Mouse (Mus musculus) lung, embryonic 14.5 days (tissue): ENCODE results near the gene Fgfr1op2. TPM values are rescaled to one million over a fixed set of nuclear protein-coding genes. Genes with fewer than 3 reads are reported as not detected.

ENCODE experiments used
- ATAC-seq: fragments of 200-750 bp; cut with Nextera tagmentation; 2 replicates; pipeline ENCODE4 v1.8.0; 2017; ENCODE audit warnings: mild to moderate bottlenecking, moderate TSS enrichment, moderate library complexity; ENCODE audit not compliant: insufficient read depth
- DNase-seq: peaks from one replicate; pipeline ENCODE4 v3.0.0-alpha.2; 2015
- H3K27ac ChIP-seq: fragments of 300-500 bp; sonication (generic); 2 replicates; pipeline ENCODE4 v1.5.1; 2014; ENCODE audit warnings: low read depth, mild to moderate bottlenecking, moderate library complexity
- H3K27me3 ChIP-seq: fragments of 300-500 bp; sonication (generic); 2 replicates; pipeline ENCODE4 v1.6.1; 2014; ENCODE audit warnings: low read length, control low read depth; ENCODE audit not compliant: insufficient read depth
- H3K36me3 ChIP-seq: fragments of 300-500 bp; sonication (generic); 2 replicates; pipeline ENCODE4 v1.6.1; 2014; ENCODE audit warnings: control low read depth; ENCODE audit not compliant: insufficient read depth
- H3K4me1 ChIP-seq: fragments of 300-500 bp; sonication (generic); 2 replicates; pipeline ENCODE4 v1.6.1; 2014; ENCODE audit warnings: antibody characterized with exemption, control low read depth; ENCODE audit not compliant: insufficient read depth
- H3K4me2 ChIP-seq: fragments of 300-500 bp; sonication (generic); 2 replicates; pipeline ENCODE4 v1.6.1; 2014; ENCODE audit warnings: mild to moderate bottlenecking
- H3K4me3 ChIP-seq: fragments of 300-500 bp; sonication (generic); 2 replicates; pipeline ENCODE4 v1.5.1; 2014; ENCODE audit warnings: low read depth, low read length
- H3K9ac ChIP-seq: fragments of 300-500 bp; sonication (generic); 2 replicates; pipeline ENCODE4 v1.6.1; 2014
- H3K9me3 ChIP-seq: fragments of 300-500 bp; sonication (generic); 2 replicates; pipeline ENCODE4 v1.6.1; 2016; ENCODE audit warnings: low read depth, low read length, control low read depth
- CTCF ChIP-seq: IDR thresholded peaks from 2 replicates; pipeline ENCODE4 v1.5.1; 2016; ENCODE audit warnings: antibody characterized with exemption, low read depth
- WGBS: fragments of 180-500 bp; shearing (Covaris S2); extraction: QIAGEN DNeasy Blood & Tissue Kit; methylation state at CpG from one replicate; pipeline ENCODE4 v1.1.7; 2014; 5-methylcytosine and 5-hydroxymethylcytosine counted together
- polyA plus RNA-seq: library from polyadenylated mRNA; unstranded; fragments of >200 nt; fragmentation: Nextera tagmentation; extraction: Ambion mirVana; gene quantifications from 2 replicates; pipeline ENCODE4 v1.2.1, GENCODE M21; 2014

The Fgfr1op2 gene
- polyA plus RNA-seq, 1 experiment from 2014 or later = 108 TPM

- peaks cover 5% of the 10 kb centered on the region; the same call in 1 of the 2 replicates for H3K4me1 ChIP-seq
- H3K36me3 ChIP-seq = peaks cover 21% of the 10 kb centered on the region
- H3K4me3 ChIP-seq = no peak overlapping the region
- no peak overlapping the region for H3K4me2 ChIP-seq
- no peak for TF ChIP-seq CTCF
- no peak overlapping the region for H3K9ac ChIP-seq
- DNase-seq (no peak), ATAC-seq (no peak)
- H3K27ac ChIP-seq = no peak overlapping the region
- no peaks in the 10 kb centered on the region for H3K27me3 ChIP-seq
- H3K9me3 ChIP-seq = no peaks in the 10 kb centered on the region
Observed at GRCm38 (mm10) chr6:146572073-146572472, 4.9 kb upstream of the Fgfr1op2 start.

GRCm38 (mm10) chr6:146577310-146578109, 507 bp downstream of the Fgfr1op2 start, which contains the start of gene Ints13:
TSS of gene Ints13 (minus strand) at chr6:146577835.
- peak within 1 kb of the TSS; percentile 97 for H3K27ac ChIP-seq
- H3K36me3 ChIP-seq = peaks cover 7% of the 10 kb centered on the region
- no peaks in the 10 kb centered on the region for H3K9me3 ChIP-seq
- under 1% methylated on average over 77 of the region's 77 CpGs for WGBS
- no peak for TF ChIP-seq CTCF
- H3K4me1 ChIP-seq = peaks cover 8% of the 10 kb centered on the region; the same call in 1 of the 2 replicates
- DNase-seq = peak; percentile 99
- peak within 1 kb of the TSS; percentile 86 for H3K4me2 ChIP-seq
- H3K27me3 ChIP-seq = no peaks in the 10 kb centered on the region
- peak within 1 kb of the TSS; percentile 95 for H3K9ac ChIP-seq
- H3K4me3 ChIP-seq = peak within 1 kb of the TSS; percentile 94
- peak; percentile 96 for ATAC-seq

GRCm38 (mm10) chr6:146578111-146578531, 1.1 kb downstream of the Fgfr1op2 start:
- peaks cover 6% of the 10 kb centered on the region for H3K36me3 ChIP-seq
- peak overlapping the region; percentile 95 for H3K9ac ChIP-seq
- no peak for TF ChIP-seq CTCF
- ATAC-seq = peak; percentile 53
- H3K27me3 ChIP-seq = no peaks in the 10 kb centered on the region
- DNase-seq = peak; percentile 74
- H3K4me3 ChIP-seq = peak overlapping the region; percentile 94
- 0% methylated on average over 22 of the region's 22 CpGs for WGBS
- peaks cover 8% of the 10 kb centered on the region; the same call in 1 of the 2 replicates for H3K4me1 ChIP-seq
- H3K4me2 ChIP-seq = peak overlapping the region; percentile 86
- H3K27ac ChIP-seq = peak overlapping the region; percentile 97
- H3K9me3 ChIP-seq = no peaks in the 10 kb centered on the region

- H3K4me2 ChIP-seq = peak overlapping the region; percentile 86
- DNase-seq (peak; percentile 36), ATAC-seq (no peak)
- no peaks in the 10 kb centered on the region for H3K9me3 ChIP-seq
- no peak for TF ChIP-seq CTCF
- peak overlapping the region; percentile 97 for H3K27ac ChIP-seq
- H3K4me3 ChIP-seq = peak overlapping the region; percentile 94
- 6% methylated on average over 7 of the region's 7 CpGs for WGBS
- peaks cover 6% of the 10 kb centered on the region for H3K36me3 ChIP-seq
- H3K9ac ChIP-seq = peak overlapping the region; percentile 95
- H3K4me1 ChIP-seq = peaks cover 8% of the 10 kb centered on the region; the same call in 1 of the 2 replicates
- H3K27me3 ChIP-seq = no peaks in the 10 kb centered on the region
Observed at GRCm38 (mm10) chr6:146578586-146578985, 1.6 kb downstream of the Fgfr1op2 start.

- Histone ChIP-seq H3K9me3 (no peaks in the 10 kb centered on the region), H3K27ac (0 out of 2 replicates have a peak overlapping the region, but pooled peaks have one; percentile 27), H3K4me1 (peaks cover 8% of the 10 kb centered on the region; the same call in 1 of the 2 replicates), H3K4me2 (0 out of 2 replicates have a peak overlapping the region, but pooled peaks have one; percentile 23), H3K27me3 (no peaks in the 10 kb centered on the region), H3K9ac (no peak overlapping the region), H3K4me3 (no peak overlapping the region), H3K36me3 (peaks cover 3% of the 10 kb centered on the region; the same call in 1 of the 2 replicates)
- no peak for ATAC-seq
- peak; percentile 16 for DNase-seq
- 15% methylated on average over 2 of the region's 2 CpGs for WGBS
- no peak for TF ChIP-seq CTCF
Observed at GRCm38 (mm10) chr6:146580381-146580926, 3.5 kb downstream of the Fgfr1op2 start.

GRCm38 (mm10) chr6:146583366-146584046, 6.5 kb downstream of the Fgfr1op2 start:
- Histone ChIP-seq H3K4me2 (no peak overlapping the region), H3K9ac (no peak overlapping the region), H3K27me3 (no peaks in the 10 kb centered on the region), H3K9me3 (no peaks in the 10 kb centered on the region), H3K36me3 (peaks cover 30% of the 10 kb centered on the region), H3K4me1 (peaks cover 3% of the 10 kb centered on the region; the same call in 1 of the 2 replicates), H3K4me3 (no peak overlapping the region), H3K27ac (no peak overlapping the region)
- no peak for TF ChIP-seq CTCF
- no peak for DNase-seq
- 69% methylated on average over 2 of the region's 2 CpGs for WGBS
- ATAC-seq = no peak
